Mouse (Mus musculus): Measurements from ENCODE around the gene Sipa1l3.

Gene Sipa1l3

GRCm38 (mm10) chr7:29313051-29313450, 205.4 kb downstream of the Sipa1l3 start:
- DNase-seq (ENCODE audit: extremely low read depth, insufficient read length, low spot score): no peak

GRCm38 (mm10) chr7:29309749-29310148, 208.7 kb downstream of the Sipa1l3 start:
- DNase-seq (ENCODE audit: extremely low read depth, insufficient read length, low spot score): no peak

GRCm38 (mm10) chr7:29309221-29309721, 209.2 kb downstream of the Sipa1l3 start:
- DNase-seq (ENCODE audit: extremely low read depth, insufficient read length, low spot score): no peak

GRCm38 (mm10) chr7:29307350-29308104, 210.9 kb downstream of the Sipa1l3 start:
- peak; percentile 89 for DNase-seq (ENCODE audit: extremely low read depth, insufficient read length, low spot score)

GRCm38 (mm10) chr7:29306619-29307018, 211.8 kb downstream of the Sipa1l3 start:
- DNase-seq (ENCODE audit: extremely low read depth, insufficient read length, low spot score): no peak

- DNase-seq (ENCODE audit: extremely low read depth, insufficient read length, low spot score): no peak
Measured at GRCm38 (mm10) chr7:29306108-29306507, 212.3 kb downstream of the Sipa1l3 start.

- DNase-seq (ENCODE audit: extremely low read depth, insufficient read length, low spot score): no peak
Measured at GRCm38 (mm10) chr7:29305263-29305988, 213.0 kb downstream of the Sipa1l3 start.

GRCm38 (mm10) chr7:29304463-29305262, 213.8 kb downstream of the Sipa1l3 start:
- no peak for DNase-seq (ENCODE audit: extremely low read depth, insufficient read length, low spot score)

GRCm38 (mm10) chr7:29303738-29304462, 214.5 kb downstream of the Sipa1l3 start, which contains the start of gene Dpf1:
Gene Dpf1 (plus strand): TSS chr7:29303951.
- no peak for DNase-seq (ENCODE audit: extremely low read depth, insufficient read length, low spot score)

- DNase-seq (ENCODE audit: extremely low read depth, insufficient read length, low spot score): no peak
Measured at GRCm38 (mm10) chr7:29302641-29303040, 215.8 kb downstream of the Sipa1l3 start.

GRCm38 (mm10) chr7:29301127-29301566, 217.3 kb downstream of the Sipa1l3 start:
- DNase-seq (ENCODE audit: extremely low read depth, insufficient read length, low spot score): peak; percentile 50

- DNase-seq (ENCODE audit: extremely low read depth, insufficient read length, low spot score): no peak
Measured at GRCm38 (mm10) chr7:29296998-29297397, 221.4 kb downstream of the Sipa1l3 start.

- no peak for DNase-seq (ENCODE audit: extremely low read depth, insufficient read length, low spot score)
Measured at GRCm38 (mm10) chr7:29295861-29296647, 222.4 kb downstream of the Sipa1l3 start.

GRCm38 (mm10) chr7:29294111-29294761, 224.2 kb downstream of the Sipa1l3 start:
- no peak for DNase-seq (ENCODE audit: extremely low read depth, insufficient read length, low spot score)

- DNase-seq (ENCODE audit: extremely low read depth, insufficient read length, low spot score): no peak
Measured at GRCm38 (mm10) chr7:29293131-29294065, 225.0 kb downstream of the Sipa1l3 start.

GRCm38 (mm10) chr7:29292458-29293098, 225.9 kb downstream of the Sipa1l3 start:
- DNase-seq (ENCODE audit: extremely low read depth, insufficient read length, low spot score): no peak
